8 mouse cellular contexts compared by ENCODE assay signal in genomic region chr1:194976164-194976516, GRCm38 (mm10). TPM values are rescaled to one million over a fixed set of nuclear protein-coding genes. Genes with fewer than 3 reads are reported as not detected.
A peak's percentile ranks its signal among the peaks of the same experiment; 100 is the strongest.
DNase-seq lines count a peak whose midpoint lies in the region; ATAC-seq and TF ChIP-seq lines count a peak whose summit lies in the region.

No protein-coding gene starts in this region.

- DNase-seq in ES-E14 (ENCODE audit: low read depth, low spot score) = peak; percentile 75
- DNase-seq in cerebellum, adult 11 months = peak; percentile 92
- peak; percentile 89 for DNase-seq in forebrain, embryonic 14.5 days (ENCODE audit: low spot score)
- DNase-seq in heart, postnatal 14 days = peak; percentile 97 to 98
- DNase-seq in large intestine, adult 2 months (ENCODE audit: low read depth, low spot score) = peak; percentile 67
- DNase-seq in telencephalon, adult 2 months (ENCODE audit: low read depth, low spot score) = peak; percentile 84

- peak overlapping the region; percentile 83 for H3K9ac ChIP-seq in ES-E14 (ENCODE audit: insufficient read depth, low read depth, low read length, poor library complexity, severe bottlenecking)
- H3K9ac ChIP-seq in forebrain, embryonic 14.5 days (ENCODE audit: low read length) = peak overlapping the region; percentile 75
- H3K9ac ChIP-seq in liver, embryonic 16.5 days (ENCODE audit: low read depth, low read length) = peak overlapping the region; percentile 82
- peak overlapping the region; percentile 84 for H3K9ac ChIP-seq in neural tube, embryonic 13.5 days

- no peaks in the 10 kb centered on the region for H3K27me3 ChIP-seq in forebrain, embryonic 14.5 days (replicated peaks; ENCODE audit: control insufficient read depth, insufficient read depth, low read length)
- H3K27me3 ChIP-seq in liver, embryonic 16.5 days (ENCODE audit: control insufficient read depth, insufficient read depth, low read depth, low read length) = no peaks in the 10 kb centered on the region
- no peaks in the 10 kb centered on the region for H3K27me3 ChIP-seq in neural tube, embryonic 13.5 days

- H3K4me3 ChIP-seq in ES-E14 (ENCODE audit: insufficient read depth in 1 of 2, low read depth in 1 of 2, low read length in 2 of 2, poor library complexity in 1 of 2, severe bottlenecking in 1 of 2) = peak overlapping the region; percentile 71 to 75
- H3K4me3 ChIP-seq in forebrain, embryonic 14.5 days (ENCODE audit: low read depth, low read length) = peak overlapping the region; percentile 71
- peak overlapping the region; percentile 75 for H3K4me3 ChIP-seq in liver, embryonic 16.5 days (ENCODE audit: low read depth, low read length)
- H3K4me3 ChIP-seq in neural tube, embryonic 13.5 days = peak overlapping the region; percentile 78

- in situ Hi-C loops in ES-E14 (cut with MboI; ENCODE audit: low sequenced_read_pairs in 2 of 2, unreplicated experiment in 2 of 2) = no loop called here

- H3K9me3 ChIP-seq in ES-E14 (ENCODE audit: control insufficient read depth, insufficient read depth, low read depth, low read length) = no peaks in the 10 kb centered on the region
- no peaks in the 10 kb centered on the region for H3K9me3 ChIP-seq in forebrain, embryonic 14.5 days (replicated peaks; ENCODE audit: control insufficient read depth, low read length)
- no peaks in the 10 kb centered on the region for H3K9me3 ChIP-seq in liver, embryonic 16.5 days (replicated peaks; ENCODE audit: control insufficient read depth, low read length)
- no peaks in the 10 kb centered on the region for H3K9me3 ChIP-seq in neural tube, embryonic 13.5 days

- WGBS in forebrain, embryonic 14.5 days = under 1% methylated on average over 26 of the region's 42 CpGs
- under 1% methylated on average over 40 of the region's 42 CpGs for WGBS in large intestine, adult 2 months
- under 1% methylated on average over 41 of the region's 42 CpGs for WGBS in liver, embryonic 16.5 days (ENCODE audit: insufficient replicate concordance)
- 2% methylated on average over 42 of the region's 42 CpGs for WGBS in neural tube, embryonic 13.5 days

- peak overlapping the region; percentile 89 for H3K4me2 ChIP-seq in forebrain, embryonic 14.5 days (ENCODE audit: low read length)
- peak overlapping the region; percentile 98 for H3K4me2 ChIP-seq in liver, embryonic 16.5 days (ENCODE audit: low read depth, low read length)
- H3K4me2 ChIP-seq in neural tube, embryonic 13.5 days = peak overlapping the region; percentile 90

- no peaks in the 10 kb centered on the region for H3K36me3 ChIP-seq in ES-E14 (ENCODE audit: control insufficient read depth, insufficient read depth, low read length, poor library complexity, severe bottlenecking)
- H3K36me3 ChIP-seq in forebrain, embryonic 14.5 days (ENCODE audit: control insufficient read depth, insufficient read depth, low read length) = no peaks in the 10 kb centered on the region
- no peaks in the 10 kb centered on the region for H3K36me3 ChIP-seq in liver, embryonic 16.5 days (ENCODE audit: control insufficient read depth, insufficient read depth)
- H3K36me3 ChIP-seq in neural tube, embryonic 13.5 days = no peaks in the 10 kb centered on the region

- no peak overlapping the region for H3K27ac ChIP-seq in ES-E14 (ENCODE audit: insufficient read depth, low read depth, low read length, poor library complexity, severe bottlenecking)
- peak overlapping the region; percentile 72 for H3K27ac ChIP-seq in forebrain, embryonic 14.5 days (ENCODE audit: low read depth, low read length)
- H3K27ac ChIP-seq in liver, embryonic 16.5 days (ENCODE audit: low read length) = peak overlapping the region; percentile 57; the same call in 1 of the 2 replicates
- H3K27ac ChIP-seq in neural tube, embryonic 13.5 days (replicated peaks) = peak overlapping the region; percentile 81

- no peaks in the 10 kb centered on the region for H3K4me1 ChIP-seq in ES-E14 (ENCODE audit: control insufficient read depth in 2 of 2, insufficient read depth in 2 of 2, low read length in 2 of 2, poor library complexity in 1 of 2)
- H3K4me1 ChIP-seq in forebrain, embryonic 14.5 days (ENCODE audit: control insufficient read depth, insufficient read depth, low read length) = peaks cover 15% of the 10 kb centered on the region
- peaks cover 26% of the 10 kb centered on the region for H3K4me1 ChIP-seq in liver, embryonic 16.5 days (ENCODE audit: control insufficient read depth, low read depth, low read length)
- peaks cover 25% of the 10 kb centered on the region for H3K4me1 ChIP-seq in neural tube, embryonic 13.5 days (replicated peaks)

- ATAC-seq in forebrain, embryonic 14.5 days = peak; percentile 89
- peak; percentile 85 for ATAC-seq in liver, embryonic 16.5 days (ENCODE audit: low read depth)
- peak; percentile 84 for ATAC-seq in neural tube, embryonic 13.5 days (ENCODE audit: low read depth)

- intact Hi-C loops in heart, postnatal 14 days (cut with DNase I) = loop anchor here (1.0 to 10.0 kb wide), 4 partner anchors 41 to 155 kb away; partner anchors contain the start of genes Cd46 and Cr1l

TF ChIP-seq in ES-E14, 5 proteins besides CTCF, POLR2A, EP300 and RAD21:
- no peak for TF ChIP-seq ZC3H11A (IDR thresholded peaks at IDR 0.05; ENCODE audit: borderline replicate concordance, low read depth, low read length)

RNA-seq across cellular contexts. Expression of gene Cd34, which starts 37.5 kb away (rescaled TPM):
- total RNA-seq in ES-E14 (2012; rRNA removed) = 8.4 and 9.4 TPM in 2 replicates
- 33.4 and 36.9 TPM in 2 replicates for polyA plus RNA-seq in forebrain, embryonic 14.5 days (2014; fragmentation: Nextera tagmentation; extraction: Ambion mirVana)
- total RNA-seq in heart, postnatal 14 days (2021) = 100 to 1,000 TPM; 187 to 190 TPM
- polyA plus RNA-seq in large intestine, adult 2 months (2012; rRNA removed) = 11.9 and 14.6 TPM in 2 replicates
- polyA plus RNA-seq in liver, embryonic 16.5 days (2015; fragmentation: Nextera tagmentation; extraction: Ambion mirVana) = 7.7 and 9.4 TPM in 2 replicates
- polyA plus RNA-seq in neural tube, embryonic 13.5 days (2015; fragmentation: Nextera tagmentation; extraction: Ambion mirVana) = 40.9 and 44.6 TPM in 2 replicates
